Mouse (Mus musculus): ENCODE data around the gene Hmox2.

The Hmox2 gene

GRCm38 (mm10) chr16:4781524-4782196 lies 55.5 kb downstream of the Hmox2 start:
- in situ Hi-C loops (cut with MboI), result no loop called here

- in situ Hi-C loops (cut with MboI), result no loop called here
Observed at GRCm38 (mm10) chr16:4782515-4782914, 56.4 kb downstream of the Hmox2 start.

GRCm38 (mm10) chr16:4785706-4786105 lies 59.5 kb downstream of the Hmox2 start:
- in situ Hi-C loops (cut with MboI), result no loop called here

GRCm38 (mm10) chr16:4788176-4788575 lies 62.0 kb downstream of the Hmox2 start:
- in situ Hi-C loops (cut with MboI), result no loop called here

GRCm38 (mm10) chr16:4789311-4789768 lies 63.2 kb downstream of the Hmox2 start:
- in situ Hi-C loops (cut with MboI), result no loop called here

- in situ Hi-C loops (cut with MboI), result no loop called here
Observed at GRCm38 (mm10) chr16:4789810-4790559, 63.8 kb downstream of the Hmox2 start, which contains the start of gene Cdip1. Cdip1 (minus strand) TSS chr16:4790292.

GRCm38 (mm10) chr16:4791332-4791731 lies 65.2 kb downstream of the Hmox2 start:
- in situ Hi-C loops (cut with MboI), result no loop called here

GRCm38 (mm10) chr16:4796631-4797030 lies 70.5 kb downstream of the Hmox2 start:
- in situ Hi-C loops (cut with MboI), result no loop called here

All from mature B cell (primary cell).